Mouse (Mus musculus): ENCODE measurements around the gene Dgka. TPM values are rescaled to one million over a fixed set of nuclear protein-coding genes. Genes with fewer than 3 reads are reported as not detected.

Dgka gene
- total RNA-seq, 1 experiment from 2014 or later, result 8.4 TPM

- peak; percentile 57; the same call in 1 of the 2 replicates for ATAC-seq (replicated peaks; ENCODE audit: low read depth, poor library complexity, severe bottlenecking)
These were observed 70.1 kb downstream of the Dgka start for GRCm38 (mm10) chr10:128674469-128675008.

GRCm38 (mm10) chr10:128673763-128674468 is 70.7 kb downstream of the Dgka start, which contains the start of gene Suox:
Gene Suox, minus strand, starts transcription at chr10:128674073.
- peak; percentile 78 for ATAC-seq (replicated peaks; ENCODE audit: low read depth, poor library complexity, severe bottlenecking)

GRCm38 (mm10) chr10:128671148-128671547 is 73.5 kb downstream of the Dgka start:
- no peak for ATAC-seq (replicated peaks; ENCODE audit: low read depth, poor library complexity, severe bottlenecking)

Other genes starting within 250 kb of the Dgka start
- gene Myl6b, start 246.2 kb downstream of the Dgka start, total RNA-seq (2017), result 0.55 TPM in 1 of 2 replicates, not detected in the other
- 70.9 and 76.6 TPM in 2 replicates for gene Esyt1, start 219.0 kb downstream of the Dgka start, total RNA-seq (2017)
- gene Zc3h10, start 197.1 kb downstream of the Dgka start, total RNA-seq (2017), result 8.6 and 10.6 TPM in 2 replicates
- gene Rpl41, start 195.6 kb downstream of the Dgka start, total RNA-seq (2017), result 3,010 and 3,037 TPM in 2 replicates
- gene Pa2g4, start 178.9 kb downstream of the Dgka start, total RNA-seq (2017), result 385 and 532 TPM in 2 replicates
- 1.0 and 1.8 TPM in 2 replicates for gene Erbb3, start 155.2 kb downstream of the Dgka start, total RNA-seq (2017)
- 1,052 and 1,471 TPM in 2 replicates for gene Rps26, start 118.1 kb downstream of the Dgka start, total RNA-seq (2017)
- not detected in 2 replicates for gene Ikzf4, start 98.9 kb downstream of the Dgka start, total RNA-seq (2017)
- gene Suox, start 70.8 kb downstream of the Dgka start, total RNA-seq (2017), result 4.6 and 5.2 TPM in 2 replicates
- gene Rab5b, start 48.6 kb downstream of the Dgka start, total RNA-seq (2017), result 24.5 and 29.0 TPM in 2 replicates
- gene Pmel, start 40.7 kb downstream of the Dgka start, total RNA-seq (2017), result not detected in 2 replicates
- gene Cdk2, start 39.8 kb downstream of the Dgka start, total RNA-seq (2017), result 50.2 and 69.2 TPM in 2 replicates
- gene Pym1, start 3.0 kb upstream of the Dgka start, total RNA-seq (2017), result 37.9 and 50.1 TPM in 2 replicates
- gene Mmp19, start 46.1 kb upstream of the Dgka start, total RNA-seq (2017), result 1.9 and 3.0 TPM in 2 replicates
- 29.7 and 34.6 TPM in 2 replicates for gene Dnajc14, start 59.2 kb upstream of the Dgka start, total RNA-seq (2017)
- gene Tmem198b, start 59.5 kb upstream of the Dgka start, total RNA-seq (2017), result 3.2 and 3.7 TPM in 2 replicates
- 212 and 320 TPM in 2 replicates for gene Sarnp, start 72.5 kb upstream of the Dgka start, total RNA-seq (2017)
- gene Ormdl2, start 76.8 kb upstream of the Dgka start, total RNA-seq (2017), result 86.6 and 90.4 TPM in 2 replicates
- 0.39 TPM in 1 of 2 replicates, not detected in the other for gene Gdf11, start 146.9 kb upstream of the Dgka start, total RNA-seq (2017)
- gene Cd63, start 156.1 kb upstream of the Dgka start, total RNA-seq (2017), result 38.5 and 39.6 TPM in 2 replicates
- 2.7 and 7.7 TPM in 2 replicates for gene Rdh5, start 178.0 kb upstream of the Dgka start, total RNA-seq (2017)
- 95.3 and 109 TPM in 2 replicates for gene Bloc1s1, start 179.2 kb upstream of the Dgka start, total RNA-seq (2017)
- not detected in 2 replicates for gene Itga7, start 189.0 kb upstream of the Dgka start, total RNA-seq (2017)
- gene Mettl7b, start 216.1 kb upstream of the Dgka start, total RNA-seq (2017), result not detected in 2 replicates
- gene Olfr9, start 244.6 kb upstream of the Dgka start, total RNA-seq (2017), result not detected in 2 replicates